Mouse (Mus musculus) midbrain, embryonic 12.5 days (tissue): Measurements from ENCODE around the gene Gm20388. TPM values are rescaled to one million over a fixed set of nuclear protein-coding genes. Genes with fewer than 3 reads are reported as not detected.

ENCODE experiments used
- ATAC-seq: fragments of 200-750 bp; cut with Nextera tagmentation; 2 replicates; pipeline ENCODE4 v1.8.0; 2017; ENCODE audit warnings: low read depth, moderate TSS enrichment, moderate library complexity; ENCODE audit not compliant: low FRiP score
- H3K27ac ChIP-seq: fragments of 300-500 bp; sonication (generic); replicated peaks from 2 replicates; pipeline ENCODE4 v1.5.1; 2016; ENCODE audit warnings: mild to moderate bottlenecking
- H3K27me3 ChIP-seq: fragments of 300-500 bp; sonication (generic); 2 replicates; pipeline ENCODE4 v1.6.1; 2016; ENCODE audit warnings: mild to moderate bottlenecking
- H3K36me3 ChIP-seq: fragments of 300-500 bp; sonication (generic); 2 replicates; pipeline ENCODE4 v1.6.1; 2016
- H3K4me1 ChIP-seq: fragments of 300-500 bp; sonication (generic); 2 replicates; pipeline ENCODE4 v1.6.1; 2016
- H3K4me2 ChIP-seq: fragments of 300-500 bp; sonication (generic); replicated peaks from 2 replicates; pipeline ENCODE4 v1.6.1; 2016; ENCODE audit warnings: mild to moderate bottlenecking, moderate library complexity
- H3K4me3 ChIP-seq: fragments of 300-500 bp; sonication (generic); 2 replicates; pipeline ENCODE4 v1.5.1; 2016; ENCODE audit warnings: mild to moderate bottlenecking
- H3K9ac ChIP-seq: fragments of 300-500 bp; sonication (generic); replicated peaks from 2 replicates; pipeline ENCODE4 v1.6.1; 2016; ENCODE audit warnings: mild to moderate bottlenecking, moderate library complexity
- H3K9me3 ChIP-seq: fragments of 300-500 bp; sonication (generic); 2 replicates; pipeline ENCODE4 v1.6.1; 2016; ENCODE audit warnings: mild to moderate bottlenecking
- WGBS: fragments of 180-500 bp; shearing (Covaris S2); methylation state at CpG from one replicate; pipeline ENCODE4 v1.1.7; 2016; 5-methylcytosine and 5-hydroxymethylcytosine counted together
- polyA plus RNA-seq: library from polyadenylated mRNA; unstranded; fragments of >200 nt; fragmentation: Nextera tagmentation; extraction: Ambion mirVana; gene quantifications from 2 replicates; pipeline ENCODE4 v1.2.1, GENCODE M21; 2016

Gene Gm20388
- polyA plus RNA-seq, 1 experiment from 2014 or later, result not detected

DNA sequence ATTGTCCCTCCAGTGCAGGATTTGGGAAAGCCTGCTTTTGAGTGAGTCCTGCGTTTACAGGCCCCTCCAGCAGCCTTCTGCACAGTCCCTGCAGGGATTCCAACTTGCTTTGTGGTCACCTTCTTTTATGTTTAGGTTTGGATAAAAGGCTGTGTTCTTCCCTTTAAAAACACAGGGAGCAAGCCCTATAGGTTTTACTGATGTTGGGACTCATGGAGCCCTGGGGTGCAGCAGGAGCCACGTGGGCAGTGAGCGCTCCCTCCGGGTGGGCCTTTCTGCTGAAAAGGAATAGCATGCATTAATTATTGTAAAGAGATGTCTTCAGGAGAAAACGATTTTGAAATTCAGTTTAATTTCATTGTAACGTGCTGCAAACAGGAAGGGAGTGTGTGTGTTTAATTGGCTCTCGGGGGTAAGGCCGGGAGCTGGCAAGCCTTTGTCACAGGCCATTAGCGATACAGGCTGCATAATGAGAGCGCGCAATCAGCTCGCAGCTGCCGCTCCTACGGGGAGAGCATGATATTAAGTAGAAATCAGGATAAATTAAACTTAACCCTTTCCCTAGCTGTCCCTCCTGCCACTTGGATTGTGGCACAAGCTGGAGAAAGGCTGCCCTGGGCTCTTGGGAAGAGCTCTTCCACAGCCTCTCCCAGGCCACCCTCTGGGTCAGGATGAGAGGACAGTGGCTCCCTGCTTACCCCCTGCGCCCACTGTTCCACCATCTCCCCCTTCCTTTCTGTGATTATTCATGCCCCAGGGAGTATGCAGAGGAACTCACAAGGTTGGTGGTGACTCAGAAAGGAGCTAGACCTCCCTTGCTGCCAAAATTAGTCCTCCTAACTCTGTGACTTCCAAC, 2893.5 kb downstream of the Gm20388 start:
- Histone ChIP-seq H3K27ac (peak overlapping the region; percentile 91), H3K27me3 (no peaks in the 10 kb centered on the region), H3K36me3 (no peaks in the 10 kb centered on the region), H3K9ac (no peak overlapping the region), H3K9me3 (no peaks in the 10 kb centered on the region), H3K4me3 (no peak overlapping the region), H3K4me1 (peaks cover 57% of the 10 kb centered on the region), H3K4me2 (peak overlapping the region; percentile 25)
- WGBS, result 8% methylated on average over 15 of the region's 15 CpGs
- peak; percentile 88 for ATAC-seq

DNA sequence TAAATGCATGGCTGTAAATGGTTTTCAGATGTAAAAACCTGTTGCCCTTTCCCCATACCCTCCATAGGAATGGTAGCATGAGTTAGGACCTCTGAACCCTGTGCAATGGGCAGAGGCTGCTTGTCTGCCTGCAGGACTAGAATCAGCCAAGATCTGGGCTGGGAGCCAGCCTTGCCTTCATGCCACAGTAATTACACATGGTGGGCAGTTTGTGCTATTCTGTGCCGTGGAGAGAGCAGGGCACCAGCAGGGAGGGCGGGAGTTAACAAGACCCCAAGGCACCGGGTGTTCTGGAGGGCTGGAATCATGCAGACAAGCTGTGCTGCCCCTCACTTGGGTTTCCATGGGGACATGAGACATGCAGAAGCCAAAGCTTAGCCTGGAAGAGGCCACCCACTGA, 2894.7 kb downstream of the Gm20388 start:
- Histone ChIP-seq H3K9ac (no peak overlapping the region), H3K4me1 (peaks cover 57% of the 10 kb centered on the region), H3K9me3 (no peaks in the 10 kb centered on the region), H3K27me3 (no peaks in the 10 kb centered on the region), H3K4me3 (no peak overlapping the region), H3K36me3 (no peaks in the 10 kb centered on the region), H3K27ac (peak overlapping the region; percentile 91), H3K4me2 (no peak overlapping the region)
- WGBS, result 31% methylated on average over 3 of the region's 3 CpGs
- 0 out of 2 replicates have a peak, but pooled peaks have one; percentile 10 for ATAC-seq

DNA sequence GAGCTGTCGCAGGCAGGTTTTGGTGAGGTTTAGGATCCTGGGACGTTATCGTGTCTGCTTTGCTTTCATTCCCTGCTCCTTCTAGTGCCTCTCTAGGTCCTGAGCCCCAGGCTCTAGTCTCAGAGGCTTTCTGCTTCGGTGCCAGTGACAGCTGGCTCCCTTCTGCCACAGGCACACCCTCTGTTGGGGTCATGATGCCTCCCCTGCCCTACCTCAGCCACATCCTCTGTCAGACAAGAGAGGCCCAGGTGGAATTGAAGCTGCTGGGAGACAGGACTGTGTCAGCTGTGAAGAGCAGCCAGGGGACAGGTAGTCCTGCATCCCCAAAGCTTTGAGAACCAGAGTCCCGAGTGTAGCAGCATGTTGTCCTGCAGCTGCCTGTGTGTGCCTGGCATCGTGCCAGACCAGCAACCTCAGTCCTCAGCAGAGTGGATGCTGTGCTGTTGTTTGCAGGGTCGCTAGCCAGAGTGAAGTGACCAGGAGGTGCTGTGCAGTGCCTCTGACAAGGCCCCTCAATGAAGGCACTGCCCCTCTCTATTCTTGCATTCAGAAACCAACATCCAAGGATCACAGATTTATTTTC, 2896.4 kb downstream of the Gm20388 start:
- no peak overlapping the region for H3K9ac ChIP-seq
- peak overlapping the region; percentile 78 for H3K27ac ChIP-seq
- ATAC-seq, result no peak
- no peaks in the 10 kb centered on the region for H3K27me3 ChIP-seq
- peaks cover 57% of the 10 kb centered on the region for H3K4me1 ChIP-seq
- H3K4me2 ChIP-seq, result no peak overlapping the region
- H3K9me3 ChIP-seq, result no peaks in the 10 kb centered on the region
- H3K4me3 ChIP-seq, result no peak overlapping the region
- H3K36me3 ChIP-seq, result no peaks in the 10 kb centered on the region; the same call in 1 of the 2 replicates
- 60% methylated on average over 7 of the region's 7 CpGs for WGBS

DNA sequence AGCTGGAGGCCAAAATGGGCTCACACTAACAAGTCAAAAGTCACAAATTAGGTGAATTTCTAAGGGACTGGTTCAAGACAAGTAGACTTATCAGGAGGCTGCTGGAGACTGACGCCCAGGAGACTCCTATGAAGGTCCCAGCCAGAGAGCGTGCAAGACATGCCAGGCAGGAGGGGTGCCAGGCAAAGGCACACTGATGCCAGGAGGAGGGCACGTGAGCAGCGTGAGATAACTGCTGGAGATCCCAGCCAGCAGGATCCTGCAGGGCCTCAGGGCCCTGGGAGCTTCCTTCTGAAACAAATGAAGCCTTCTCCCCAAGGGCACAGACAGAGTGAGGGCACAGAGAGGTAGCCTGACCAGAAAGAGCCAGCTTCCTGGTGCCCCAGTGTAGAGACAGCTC, 2897.3 kb downstream of the Gm20388 start:
- ATAC-seq, result no peak

DNA sequence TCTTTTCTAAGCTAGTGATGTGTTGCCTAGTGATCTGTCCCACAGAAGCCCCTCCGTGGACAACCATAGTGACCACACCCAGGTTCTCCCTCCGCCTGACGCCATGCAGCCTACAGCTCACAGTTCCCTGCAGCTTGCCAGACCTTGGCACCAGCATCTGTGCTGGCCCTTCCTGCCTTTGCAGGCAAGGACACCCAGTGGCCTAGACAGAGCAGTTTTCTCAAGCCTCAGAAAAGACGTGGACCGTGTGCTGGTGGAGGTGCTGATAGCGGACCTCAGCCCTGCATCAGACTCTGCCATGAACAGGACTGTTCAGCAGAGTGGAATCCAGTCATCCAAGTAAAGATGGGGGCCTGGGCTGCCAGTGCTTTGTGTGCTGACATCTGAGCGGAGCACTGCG, 2899.7 kb downstream of the Gm20388 start:
- Histone ChIP-seq H3K9me3 (no peaks in the 10 kb centered on the region), H3K4me3 (no peak overlapping the region), H3K4me2 (no peak overlapping the region), H3K27ac (peak overlapping the region; percentile 52), H3K4me1 (peaks cover 49% of the 10 kb centered on the region), H3K36me3 (peaks cover 4% of the 10 kb centered on the region; the same call in 1 of the 2 replicates), H3K9ac (no peak overlapping the region), H3K27me3 (no peaks in the 10 kb centered on the region)
- 83% methylated on average over 8 of the region's 8 CpGs for WGBS
- ATAC-seq, result no peak

More for the DNA sequence above, 2897.3 kb downstream of the Gm20388 start:
- H3K9ac ChIP-seq, result no peak overlapping the region
- no peak overlapping the region for H3K4me3 ChIP-seq
- no peak overlapping the region for H3K4me2 ChIP-seq
- peaks cover 58% of the 10 kb centered on the region for H3K4me1 ChIP-seq
- 91% methylated on average over 4 of the region's 4 CpGs for WGBS
- no peaks in the 10 kb centered on the region; the same call in 1 of the 2 replicates for H3K36me3 ChIP-seq
- peak overlapping the region; percentile 78; the same call in 1 of the 2 replicates for H3K27ac ChIP-seq
- H3K9me3 ChIP-seq, result no peaks in the 10 kb centered on the region
- H3K27me3 ChIP-seq, result no peaks in the 10 kb centered on the region

DNA sequence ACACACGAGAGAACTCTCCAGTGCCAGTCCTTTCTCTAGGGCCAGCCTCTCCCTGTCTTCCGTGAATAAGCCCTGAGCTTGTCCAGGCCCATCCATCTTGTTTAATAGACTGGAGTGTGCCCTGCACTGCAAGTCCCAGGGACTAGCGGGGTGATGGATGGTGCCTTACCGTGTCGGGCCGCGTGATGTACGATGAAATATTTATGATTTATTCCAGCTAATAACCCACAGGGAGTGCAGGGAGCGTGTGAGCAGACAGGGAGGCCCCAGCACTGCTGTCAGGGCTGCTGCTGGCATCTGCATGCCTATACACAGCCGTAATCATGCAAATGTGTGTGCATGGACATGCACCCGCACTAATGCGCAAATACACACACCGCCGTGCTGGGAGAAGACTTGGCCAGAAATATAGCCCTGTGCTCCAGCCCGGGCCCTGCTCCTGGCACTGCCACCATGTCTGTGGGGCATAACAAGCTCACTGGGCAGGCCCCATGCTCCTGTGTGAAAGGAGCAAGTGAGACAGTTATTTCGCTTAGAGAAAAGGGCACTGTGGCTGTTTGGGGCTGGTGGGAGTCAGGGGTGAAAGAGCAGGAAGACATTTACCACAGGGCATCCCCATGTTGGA, 2901.3 kb downstream of the Gm20388 start:
- Histone ChIP-seq H3K4me1 (peaks cover 33% of the 10 kb centered on the region), H3K9me3 (no peaks in the 10 kb centered on the region), H3K27me3 (no peaks in the 10 kb centered on the region), H3K9ac (no peak overlapping the region), H3K27ac (peak overlapping the region; percentile 42), H3K4me2 (no peak overlapping the region), H3K36me3 (peaks cover 4% of the 10 kb centered on the region; the same call in 1 of the 2 replicates), H3K4me3 (no peak overlapping the region)
- WGBS, result 86% methylated on average over 16 of the region's 16 CpGs
- ATAC-seq, result 0 out of 2 replicates have a peak, but pooled peaks have one; percentile 27

DNA sequence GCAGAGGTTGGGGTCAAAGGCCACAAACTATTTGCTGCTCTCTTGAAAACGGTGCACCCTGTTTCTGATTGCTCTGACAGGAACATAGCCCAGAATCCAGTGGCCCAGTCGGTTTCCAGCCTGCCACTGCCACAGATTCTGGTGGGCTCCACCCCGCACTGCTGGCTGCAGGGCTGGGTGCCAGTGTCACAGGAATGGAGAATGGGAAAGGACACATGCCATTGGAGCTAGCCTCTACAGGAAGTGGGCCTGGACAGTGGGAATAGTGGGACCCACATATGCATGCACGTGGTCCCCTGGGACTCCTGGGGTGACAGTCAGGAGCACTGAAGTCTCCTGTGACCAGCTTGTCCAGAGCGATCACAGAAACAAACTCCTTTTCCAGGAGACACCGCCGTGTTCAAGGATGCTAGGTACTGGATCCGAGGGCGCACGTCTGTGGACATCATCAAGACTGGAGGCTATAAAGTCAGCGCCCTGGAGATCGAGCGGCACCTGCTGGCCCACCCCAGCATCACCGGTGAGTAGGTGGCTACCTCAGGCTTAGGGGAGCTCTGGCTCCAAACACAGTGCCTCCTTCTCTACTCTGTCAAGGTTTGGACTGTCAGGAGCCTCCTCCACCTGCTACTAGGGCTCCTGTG, 2902.1 kb downstream of the Gm20388 start:
- peaks cover 32% of the 10 kb centered on the region for H3K4me1 ChIP-seq
- H3K27me3 ChIP-seq, result no peaks in the 10 kb centered on the region
- H3K4me3 ChIP-seq, result no peak overlapping the region
- WGBS, result 84% methylated on average over 14 of the region's 14 CpGs
- H3K9me3 ChIP-seq, result no peaks in the 10 kb centered on the region
- no peak for ATAC-seq
- H3K9ac ChIP-seq, result no peak overlapping the region
- peak overlapping the region; percentile 42; the same call in 1 of the 2 replicates for H3K27ac ChIP-seq
- H3K4me2 ChIP-seq, result no peak overlapping the region
- peaks cover 4% of the 10 kb centered on the region; the same call in 1 of the 2 replicates for H3K36me3 ChIP-seq

DNA sequence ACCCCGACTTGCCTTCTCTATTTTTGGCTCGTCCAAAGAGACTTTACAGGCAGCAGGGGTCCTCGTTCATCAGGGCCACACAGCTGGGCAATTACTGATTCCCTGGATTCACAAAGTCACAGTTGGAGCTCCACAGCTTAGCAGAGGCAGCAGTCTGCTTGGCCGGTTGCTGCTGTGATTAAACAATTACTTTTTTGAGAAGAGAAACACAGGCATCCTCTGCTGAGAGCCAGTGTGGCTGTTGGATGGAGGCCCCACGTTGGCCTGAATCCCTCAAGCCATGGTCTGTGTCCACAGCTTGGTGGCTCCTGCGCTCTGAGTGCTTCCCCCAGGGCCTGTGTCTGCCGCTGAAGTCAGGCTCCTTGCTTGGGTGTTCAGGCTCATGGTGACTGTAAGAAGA, 2904.0 kb downstream of the Gm20388 start:
- Histone ChIP-seq H3K4me3 (no peak overlapping the region), H3K4me2 (no peak overlapping the region), H3K9me3 (no peaks in the 10 kb centered on the region), H3K27me3 (no peaks in the 10 kb centered on the region), H3K9ac (no peak overlapping the region), H3K27ac (0 out of 2 replicates have a peak overlapping the region, but pooled peaks have one; percentile 36), H3K4me1 (peaks cover 30% of the 10 kb centered on the region), H3K36me3 (peaks cover 4% of the 10 kb centered on the region; the same call in 1 of the 2 replicates)
- ATAC-seq, result no peak
- WGBS, result 6% methylated on average over 7 of the region's 7 CpGs

DNA sequence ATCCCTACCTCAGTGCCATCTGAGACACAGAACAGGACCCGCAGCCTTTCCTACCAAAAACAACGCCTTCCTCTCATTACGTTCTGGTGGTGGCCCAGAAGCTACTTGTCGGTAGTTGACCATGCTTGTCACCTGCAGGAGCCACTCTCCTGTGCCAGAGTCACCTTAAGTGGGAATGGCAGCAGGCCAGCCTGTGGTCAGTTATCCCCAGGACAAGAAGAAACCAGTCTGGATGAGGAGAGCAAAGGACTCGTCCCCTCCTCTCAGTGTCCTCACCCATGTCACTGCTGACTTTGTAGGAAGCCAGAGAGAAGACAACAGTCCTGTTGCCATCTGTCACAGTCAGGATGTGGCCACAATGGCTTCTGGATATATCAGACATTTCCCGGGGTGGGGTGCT, 2906.3 kb downstream of the Gm20388 start:
- 91% methylated on average over 6 of the region's 6 CpGs for WGBS
- H3K9me3 ChIP-seq, result no peaks in the 10 kb centered on the region

DNA sequence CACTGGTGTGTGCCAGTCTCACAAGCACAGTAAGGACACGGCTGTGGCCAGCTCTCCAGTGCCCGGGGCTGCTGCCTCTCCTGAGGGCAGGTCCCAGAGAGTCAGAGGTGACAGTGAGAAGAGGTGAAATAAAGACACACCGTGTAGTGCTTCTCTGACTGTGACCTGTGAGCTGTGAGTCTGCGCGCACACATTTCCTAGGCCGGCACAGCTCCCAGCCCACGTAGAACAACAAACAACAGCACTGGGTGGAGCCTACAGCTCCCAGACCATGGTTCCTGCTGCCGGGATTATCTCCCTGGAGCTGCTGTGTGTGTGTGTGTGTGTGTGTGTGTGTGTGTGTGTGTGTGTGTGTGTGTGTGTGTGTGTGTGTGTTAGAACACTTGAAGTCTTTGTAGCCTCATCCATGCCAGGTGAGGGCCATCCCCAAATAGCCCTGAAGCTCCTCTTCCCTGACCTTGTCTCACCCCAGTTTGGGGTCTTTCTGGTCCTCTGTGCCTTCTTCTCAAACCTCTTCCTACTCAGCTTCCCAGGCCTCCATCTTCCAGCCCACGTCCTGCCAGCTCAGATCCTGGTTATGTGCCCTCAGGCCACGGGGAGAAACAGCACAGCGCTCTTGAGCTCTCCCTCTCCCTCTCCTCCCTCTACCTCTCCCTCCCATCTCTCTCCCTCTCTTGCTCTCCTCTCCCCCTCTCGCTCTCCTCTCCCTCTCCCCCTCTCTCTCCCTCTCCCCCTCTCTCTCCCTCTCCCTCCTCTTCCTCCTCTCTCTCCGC, 2907.3 kb downstream of the Gm20388 start:
- Histone ChIP-seq H3K4me3 (no peak overlapping the region), H3K27me3 (no peaks in the 10 kb centered on the region), H3K9ac (no peak overlapping the region), H3K9me3 (no peaks in the 10 kb centered on the region), H3K4me2 (no peak overlapping the region), H3K36me3 (0 out of 2 replicates have a peak, but pooled peaks cover 4% of the 10 kb centered on the region), H3K27ac (peak overlapping the region; percentile 40), H3K4me1 (peaks cover 27% of the 10 kb centered on the region)
- 30% methylated on average over 13 of the region's 13 CpGs for WGBS
- no peak for ATAC-seq

More for the DNA sequence above, 2906.3 kb downstream of the Gm20388 start:
- H3K9ac ChIP-seq, result no peak overlapping the region
- H3K27ac ChIP-seq, result no peak overlapping the region
- H3K4me1 ChIP-seq, result peaks cover 30% of the 10 kb centered on the region
- H3K36me3 ChIP-seq, result 0 out of 2 replicates have a peak, but pooled peaks cover 4% of the 10 kb centered on the region
- ATAC-seq, result no peak
- H3K4me3 ChIP-seq, result no peak overlapping the region
- no peaks in the 10 kb centered on the region for H3K27me3 ChIP-seq
- no peak overlapping the region for H3K4me2 ChIP-seq

DNA sequence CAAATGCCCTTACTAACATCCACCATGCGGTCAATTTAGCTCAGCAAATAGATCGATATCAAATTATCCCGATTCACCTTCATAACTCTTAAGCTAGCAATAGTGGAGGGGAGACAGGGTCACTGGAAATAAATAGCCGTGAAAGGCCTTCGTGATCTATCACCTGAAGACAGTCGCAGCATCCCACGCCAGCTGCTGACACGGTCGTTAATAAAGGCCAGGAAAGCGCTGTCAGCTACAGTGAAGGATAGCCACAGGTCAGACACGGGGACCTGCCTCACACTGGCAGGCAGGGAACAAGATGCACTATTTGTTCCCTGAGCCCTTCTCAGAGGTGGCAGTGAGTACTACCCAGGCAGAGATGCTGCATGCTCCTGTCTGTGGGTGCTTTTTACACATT, 2909.1 kb downstream of the Gm20388 start:
- no peak overlapping the region for H3K4me2 ChIP-seq
- H3K27ac ChIP-seq, result no peak overlapping the region
- ATAC-seq, result no peak
- no peak overlapping the region for H3K9ac ChIP-seq
- no peak overlapping the region for H3K4me3 ChIP-seq
- no peaks in the 10 kb centered on the region for H3K36me3 ChIP-seq
- peaks cover 20% of the 10 kb centered on the region for H3K4me1 ChIP-seq
- 80% methylated on average over 11 of the region's 11 CpGs for WGBS
- H3K27me3 ChIP-seq, result no peaks in the 10 kb centered on the region
- H3K9me3 ChIP-seq, result no peaks in the 10 kb centered on the region
